Mouse (Mus musculus): ENCODE measurements around the gene Ncstn.

Ncstn gene

GRCm38 (mm10) chr1:172028394-172029275, 54.0 kb downstream of the Ncstn start, which contains the start of gene Vangl2:
Gene Vangl2 (minus strand): TSS chr1:172028444.
- no peak for DNase-seq (ENCODE audit: extremely low spot score, low read depth, low spot score)

GRCm38 (mm10) chr1:172027809-172028102, 54.8 kb downstream of the Ncstn start:
- DNase-seq (ENCODE audit: extremely low spot score, low read depth, low spot score), result no peak

- no peak for DNase-seq (ENCODE audit: extremely low spot score, low read depth, low spot score)
Observed at GRCm38 (mm10) chr1:172027010-172027808, 55.4 kb downstream of the Ncstn start.

GRCm38 (mm10) chr1:172026201-172026901, 56.2 kb downstream of the Ncstn start:
- DNase-seq (ENCODE audit: extremely low spot score, low read depth, low spot score), result no peak

- DNase-seq (ENCODE audit: extremely low spot score, low read depth, low spot score), result no peak
Observed at GRCm38 (mm10) chr1:172025201-172025904, 57.2 kb downstream of the Ncstn start.

GRCm38 (mm10) chr1:172024140-172024895, 58.3 kb downstream of the Ncstn start:
- DNase-seq (ENCODE audit: extremely low spot score, low read depth, low spot score), result no peak

GRCm38 (mm10) chr1:172019863-172020521, 62.6 kb downstream of the Ncstn start:
- DNase-seq (ENCODE audit: extremely low spot score, low read depth, low spot score), result no peak

GRCm38 (mm10) chr1:172019339-172019738, 63.3 kb downstream of the Ncstn start:
- DNase-seq (ENCODE audit: extremely low spot score, low read depth, low spot score), result no peak

GRCm38 (mm10) chr1:172018336-172019311, 64.0 kb downstream of the Ncstn start:
- no peak for DNase-seq (ENCODE audit: extremely low spot score, low read depth, low spot score)

- no peak for DNase-seq (ENCODE audit: extremely low spot score, low read depth, low spot score)
Observed at GRCm38 (mm10) chr1:172017517-172018070, 65.0 kb downstream of the Ncstn start.

GRCm38 (mm10) chr1:172016660-172017516, 65.7 kb downstream of the Ncstn start:
- no peak for DNase-seq (ENCODE audit: extremely low spot score, low read depth, low spot score)

GRCm38 (mm10) chr1:172016031-172016430, 66.6 kb downstream of the Ncstn start:
- no peak for DNase-seq (ENCODE audit: extremely low spot score, low read depth, low spot score)
